Mouse (Mus musculus): ENCODE data around the gene Cnksr1.

Cnksr1 gene

DNA sequence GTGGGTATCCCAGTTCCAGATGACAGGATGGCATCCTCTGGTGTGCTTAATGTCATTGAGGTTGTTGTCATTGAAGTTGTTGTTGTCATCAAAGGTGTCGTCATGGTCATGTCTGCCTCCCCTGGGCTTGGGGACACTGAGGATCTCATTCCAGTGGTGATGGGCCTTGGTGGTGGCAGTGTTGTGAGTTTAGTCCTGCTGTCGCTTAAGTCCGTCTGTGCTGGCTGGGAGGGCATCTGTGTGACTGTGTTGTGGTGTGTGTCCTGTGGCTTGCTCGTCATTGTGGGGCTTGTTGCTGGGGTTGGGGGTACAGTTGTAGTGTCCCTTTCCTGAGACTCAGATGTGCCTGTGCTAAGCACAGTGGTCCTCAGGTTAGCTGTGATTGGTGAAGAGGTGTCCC is 35.3 kb downstream of the Cnksr1 start, which contains the start of gene Gm7534:
Gene Gm7534, minus strand, starts transcription at position 101 of the 400 bp plus-strand sequence.
- DNase-seq (ENCODE audit: low spot score) = no peak

DNA sequence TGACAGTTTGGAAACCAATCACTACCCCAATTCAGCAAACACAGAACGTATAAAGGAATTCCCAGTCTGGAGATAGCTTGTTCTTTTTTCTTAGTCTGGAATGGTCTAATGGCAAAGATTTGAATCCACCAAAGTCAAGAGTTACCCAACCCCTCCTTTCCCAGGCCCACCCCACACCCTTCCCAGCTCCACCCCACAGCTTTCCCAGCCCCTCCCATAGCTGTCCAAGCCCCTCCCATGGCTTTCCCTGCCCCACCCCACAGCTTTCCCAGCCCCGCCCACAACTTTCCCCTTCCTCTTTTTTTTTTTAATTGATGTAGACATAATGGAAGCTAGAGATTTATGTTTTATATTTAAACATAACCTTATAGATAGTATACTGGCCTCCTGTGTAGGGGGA is 38.8 kb downstream of the Cnksr1 start:
- no peak for DNase-seq (ENCODE audit: low spot score)

DNA sequence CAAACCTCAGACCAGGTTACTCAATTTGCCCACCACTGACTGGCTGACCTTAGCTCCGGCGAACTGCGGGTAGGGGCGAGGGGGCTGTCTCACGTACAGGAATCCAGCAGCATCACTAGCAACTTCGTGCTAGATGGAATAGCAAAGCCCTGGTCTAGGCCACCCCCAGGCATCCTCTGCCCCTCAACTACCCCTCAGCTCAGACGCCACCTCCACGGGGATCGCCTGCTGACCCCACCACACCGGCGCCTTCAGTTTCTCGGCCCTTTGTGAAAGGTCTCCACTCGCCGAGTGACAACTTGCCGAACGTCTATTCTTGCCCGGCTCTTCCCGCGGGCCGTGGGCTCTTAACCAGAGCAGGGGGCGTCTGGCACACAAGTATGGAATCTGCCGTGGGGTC is 51.9 kb downstream of the Cnksr1 start:
- peak; percentile 52 for DNase-seq (ENCODE audit: low spot score)

DNA sequence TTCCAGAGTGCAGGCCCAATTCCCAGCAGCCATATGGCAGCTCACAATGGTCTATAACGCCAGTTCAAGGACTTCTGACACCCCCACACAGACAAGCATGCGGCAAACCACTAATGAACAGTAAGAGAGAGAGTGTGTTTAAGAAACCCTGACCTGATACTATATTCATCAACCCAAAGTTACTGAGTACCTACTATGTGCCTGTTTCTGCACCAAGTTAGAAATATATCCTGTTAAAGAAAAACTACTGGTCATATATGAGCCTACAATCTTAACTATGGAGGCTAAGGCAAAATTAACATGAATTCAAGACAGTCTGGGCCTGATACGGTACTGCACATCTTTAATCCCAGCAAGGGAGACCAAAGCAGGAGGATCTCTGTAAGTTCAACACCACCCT is 52.6 kb downstream of the Cnksr1 start:
- DNase-seq (ENCODE audit: low spot score) = no peak

DNA sequence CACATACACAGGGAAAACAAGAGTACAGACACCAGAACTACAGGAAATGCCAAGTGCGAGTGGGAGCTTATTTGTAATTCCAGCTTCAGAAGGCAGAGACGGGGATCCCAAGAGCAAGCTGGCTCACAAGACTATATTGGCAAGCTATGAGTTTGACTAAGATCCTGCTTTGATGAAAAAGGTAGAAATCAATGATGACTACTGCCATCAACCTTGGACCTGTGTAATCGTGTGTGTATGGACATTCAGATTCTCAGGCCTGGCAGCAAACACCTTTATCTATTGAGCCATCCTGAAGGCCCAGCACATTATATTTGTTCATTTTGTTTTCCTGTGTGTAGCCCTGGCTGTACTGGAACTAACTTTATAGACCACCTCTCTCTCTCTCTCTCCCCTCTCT is 54.5 kb downstream of the Cnksr1 start:
- no peak for DNase-seq (ENCODE audit: low spot score)

DNA sequence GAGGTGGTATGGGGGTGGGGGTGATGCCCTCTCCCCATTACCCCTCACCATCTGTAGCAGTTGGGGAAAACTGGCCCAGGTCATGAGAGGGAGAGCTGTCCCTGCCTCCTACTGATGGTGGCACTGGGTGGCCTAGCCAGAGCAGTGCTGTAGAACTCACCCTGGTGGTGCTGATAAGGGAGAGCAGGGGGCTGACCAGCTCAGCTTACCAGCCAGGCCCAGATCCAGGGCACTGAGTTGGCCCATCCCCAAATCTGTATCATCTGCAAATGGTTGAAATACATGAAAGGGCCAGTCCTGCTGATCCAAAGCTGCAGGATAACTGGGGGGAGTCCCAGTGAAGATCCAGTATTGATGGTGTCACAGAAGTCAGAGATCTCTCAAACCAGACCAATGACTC is 56.4 kb downstream of the Cnksr1 start:
- DNase-seq (ENCODE audit: low spot score) = no peak

DNA sequence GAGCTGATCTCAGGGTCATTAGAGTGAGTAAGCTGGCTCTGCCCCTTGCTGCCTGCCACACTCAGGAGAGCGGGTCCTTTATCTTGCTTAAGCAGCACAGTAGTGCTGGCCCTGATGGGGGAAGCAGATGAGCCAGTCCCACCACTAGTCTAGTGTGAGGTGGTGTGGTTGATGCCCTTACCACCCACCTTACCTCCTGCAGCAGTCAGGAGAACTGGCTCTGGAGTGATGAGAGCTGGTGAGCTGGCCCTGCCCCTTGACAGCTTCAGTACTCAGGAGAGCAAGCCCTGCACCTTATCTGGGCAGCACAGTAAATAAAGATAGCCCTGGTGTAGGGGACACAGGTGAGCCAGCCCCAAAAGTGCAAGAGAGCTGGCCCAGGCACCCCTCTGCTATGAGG is 57.1 kb downstream of the Cnksr1 start:
- DNase-seq (ENCODE audit: low spot score) = no peak

All from testis, postnatal 14 days (tissue).